Mouse (Mus musculus): Measurements from ENCODE around the gene Grin3b. TPM values are rescaled to one million over a fixed set of nuclear protein-coding genes. Genes with fewer than 3 reads are reported as not detected.
A peak's percentile ranks its signal among the peaks of the same experiment; 100 is the strongest.

Gene Grin3b
- polyA plus RNA-seq, 1 experiment: 0.16 TPM

DNA sequence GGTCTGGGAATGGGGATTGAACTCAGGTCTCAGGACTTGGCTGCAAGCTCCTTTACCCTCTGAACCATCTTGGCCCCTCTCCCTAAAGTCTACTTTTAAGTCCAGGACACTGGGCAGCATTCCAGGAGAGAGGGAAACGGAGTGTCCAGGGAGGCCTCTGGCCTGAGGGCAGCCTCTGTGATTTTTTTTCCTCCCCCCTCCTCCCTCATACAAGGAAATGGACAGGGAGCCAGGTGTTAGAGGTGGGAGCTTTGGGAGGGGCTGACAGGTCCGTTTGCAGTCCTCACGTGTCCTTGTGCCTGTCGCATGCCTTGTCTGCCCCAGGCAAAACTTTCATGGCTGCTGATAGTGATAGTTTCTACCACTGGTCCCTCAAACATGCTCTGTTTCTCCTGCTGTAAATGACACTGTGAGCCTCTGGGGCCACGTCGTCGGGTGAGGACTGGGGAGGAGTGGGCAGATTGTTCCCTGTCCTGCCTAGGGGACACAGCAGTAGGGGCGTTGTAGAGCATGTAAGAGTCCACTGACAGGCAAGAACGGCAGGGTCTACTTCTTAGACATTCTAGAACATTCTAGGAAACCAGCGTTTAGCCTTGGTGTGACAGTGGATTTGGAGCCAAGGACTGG lies 34.1 kb upstream of the Grin3b start:
- H3K36me3 ChIP-seq (ENCODE audit: control insufficient read depth, insufficient read depth, low read length): peaks cover 11% of the 10 kb centered on the region
- H3K27ac ChIP-seq (ENCODE audit: insufficient read depth, low read length): peak overlapping the region; percentile 13; the same call in 1 of the 2 replicates
- peaks cover 57% of the 10 kb centered on the region for H3K4me1 ChIP-seq (ENCODE audit: control insufficient read depth, insufficient read depth, insufficient read length)
- no peak for TF ChIP-seq POLR2A (IDR thresholded peaks at IDR 0.05; ENCODE audit: low read depth, low read length)
- no peak for TF ChIP-seq CTCF (IDR thresholded peaks at IDR 0.05; ENCODE audit: extremely low read depth, insufficient read depth, insufficient read length, insufficient replicate concordance)
- no peak overlapping the region; the same call in 1 of the 2 replicates for H3K4me3 ChIP-seq (ENCODE audit: extremely low read depth, insufficient read depth, insufficient read length)
- no peak for DNase-seq (ENCODE audit: low read depth in 1 of 2, low spot score in 2 of 2)
- 37% methylated on average over 10 of the region's 10 CpGs for WGBS
- H3K27me3 ChIP-seq (ENCODE audit: control insufficient read depth, insufficient read depth, low read length): no peaks in the 10 kb centered on the region

DNA sequence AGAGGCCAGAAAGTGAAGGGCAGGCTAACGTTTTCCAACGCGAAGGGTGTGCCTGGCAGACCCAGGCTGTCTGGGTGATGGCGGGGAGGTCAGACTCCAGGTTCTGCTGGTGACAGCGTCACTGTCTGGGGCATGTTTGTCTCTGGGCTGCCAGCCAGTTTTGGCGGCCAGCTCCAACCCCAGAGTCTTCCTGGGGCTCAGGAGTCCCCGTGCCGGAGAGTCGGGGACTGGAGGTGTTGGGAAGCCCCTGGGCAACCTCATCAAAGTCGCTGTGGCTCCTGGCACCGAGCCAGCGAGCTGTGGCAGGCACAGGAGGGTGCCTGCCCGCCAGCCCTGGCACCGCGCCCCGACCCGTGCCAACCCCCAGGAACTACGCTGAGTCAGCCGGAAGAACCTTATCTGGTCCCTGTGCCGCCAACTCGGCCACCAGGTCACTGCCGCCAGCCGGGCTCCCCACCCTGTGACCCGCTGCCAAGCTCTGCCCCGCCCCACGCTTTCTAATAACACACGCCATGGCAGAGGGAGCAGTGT lies 33.5 kb upstream of the Grin3b start:
- TF ChIP-seq POLR2A (IDR thresholded peaks at IDR 0.05; ENCODE audit: low read depth, low read length) (no peak), CTCF (IDR thresholded peaks at IDR 0.05; ENCODE audit: extremely low read depth, insufficient read depth, insufficient read length, insufficient replicate concordance) (no peak)
- Histone ChIP-seq H3K27me3 (ENCODE audit: control insufficient read depth, insufficient read depth, low read length) (no peaks in the 10 kb centered on the region), H3K4me3 (ENCODE audit: extremely low read depth, insufficient read depth, insufficient read length) (peak overlapping the region; percentile 16; the same call in 1 of the 2 replicates), H3K4me1 (ENCODE audit: control insufficient read depth, insufficient read depth, insufficient read length) (peaks cover 62% of the 10 kb centered on the region), H3K36me3 (ENCODE audit: control insufficient read depth, insufficient read depth, low read length) (peaks cover 7% of the 10 kb centered on the region; the same call in 1 of the 2 replicates), H3K27ac (ENCODE audit: insufficient read depth, low read length) (peak overlapping the region; percentile 57)
- 3% methylated on average over 27 of the region's 27 CpGs for WGBS
- DNase-seq (ENCODE audit: low read depth in 1 of 2, low spot score in 2 of 2): peak; percentile 55 to 84

DNA sequence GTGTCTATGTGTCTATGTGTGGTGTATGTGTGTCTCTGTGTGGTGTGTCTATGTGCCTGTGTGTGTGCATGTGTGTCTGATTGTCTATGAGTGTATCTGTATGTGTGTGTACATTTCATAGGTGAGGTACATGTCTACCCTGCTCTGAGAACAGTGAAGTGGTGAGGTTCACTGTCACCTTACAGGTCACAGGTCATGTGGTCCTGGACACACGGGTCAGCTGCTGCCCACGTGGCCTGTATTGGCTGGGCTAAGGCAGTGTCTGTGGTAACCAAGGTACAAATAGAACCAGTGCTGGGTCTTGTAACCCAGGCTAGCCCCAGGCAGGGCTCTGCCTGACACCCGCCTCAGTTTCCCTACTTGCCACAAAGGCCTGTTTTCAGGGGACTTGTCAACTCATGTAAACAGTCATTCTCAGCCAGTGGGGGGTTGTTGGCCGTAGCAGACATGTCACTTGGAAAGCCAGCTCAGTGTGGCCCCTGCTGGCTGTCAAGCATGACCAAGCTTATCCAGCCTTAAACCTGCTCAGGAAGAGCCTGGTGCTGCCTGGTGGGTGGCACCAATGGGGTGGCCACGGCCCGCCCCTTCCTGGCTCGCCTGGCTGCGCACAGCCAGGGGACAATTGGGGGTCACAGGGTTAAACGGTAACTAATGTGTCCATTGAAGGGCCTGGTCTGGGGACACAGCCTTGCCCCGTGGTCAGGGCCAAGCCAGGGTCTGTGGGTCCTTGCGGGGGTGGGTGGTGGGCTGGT lies 32.6 kb upstream of the Grin3b start:
- DNase-seq (ENCODE audit: low read depth in 1 of 2, low spot score in 2 of 2): no peak
- WGBS: 45% methylated on average over 11 of the region's 11 CpGs
- TF ChIP-seq POLR2A (IDR thresholded peaks at IDR 0.05; ENCODE audit: low read depth, low read length): no peak
- no peak for TF ChIP-seq CTCF (IDR thresholded peaks at IDR 0.05; ENCODE audit: extremely low read depth, insufficient read depth, insufficient read length, insufficient replicate concordance)
- H3K27me3 ChIP-seq (ENCODE audit: control insufficient read depth, insufficient read depth, low read length): no peaks in the 10 kb centered on the region
- H3K4me1 ChIP-seq (ENCODE audit: control insufficient read depth, insufficient read depth, insufficient read length): peaks cover 64% of the 10 kb centered on the region
- peaks cover 2% of the 10 kb centered on the region; the same call in 1 of the 2 replicates for H3K36me3 ChIP-seq (ENCODE audit: control insufficient read depth, insufficient read depth, low read length)
- no peak overlapping the region for H3K4me3 ChIP-seq (ENCODE audit: extremely low read depth, insufficient read depth, insufficient read length)
- H3K27ac ChIP-seq (ENCODE audit: insufficient read depth, low read length): no peak overlapping the region

DNA sequence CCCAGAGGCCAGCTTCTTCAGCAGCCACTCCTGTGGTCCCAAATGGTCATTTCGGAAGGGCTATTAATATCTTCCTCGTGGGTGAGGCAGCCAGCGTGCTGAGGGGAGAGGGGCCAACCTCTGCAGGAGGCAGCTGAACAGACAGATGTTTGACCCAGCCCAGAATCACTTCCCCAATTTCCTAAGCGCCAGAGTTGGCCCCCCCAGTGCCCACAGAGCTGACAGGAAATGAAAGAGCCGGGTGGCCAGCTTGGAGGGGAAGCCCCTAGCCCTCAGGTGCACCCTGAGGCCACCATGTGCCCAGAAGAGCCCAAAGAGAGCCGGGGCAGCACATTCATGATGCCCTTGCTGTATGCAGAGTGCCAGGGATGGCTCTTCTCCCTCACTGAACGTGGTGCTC lies 29.8 kb upstream of the Grin3b start:
- no peak for TF ChIP-seq CTCF (IDR thresholded peaks at IDR 0.05; ENCODE audit: extremely low read depth, insufficient read depth, insufficient read length, insufficient replicate concordance)
- no peak for TF ChIP-seq POLR2A (IDR thresholded peaks at IDR 0.05; ENCODE audit: low read depth, low read length)
- Histone ChIP-seq H3K27ac (ENCODE audit: insufficient read depth, low read length) (peak overlapping the region; percentile 59), H3K4me3 (ENCODE audit: extremely low read depth, insufficient read depth, insufficient read length) (no peak overlapping the region; the same call in 1 of the 2 replicates), H3K27me3 (ENCODE audit: control insufficient read depth, insufficient read depth, low read length) (no peaks in the 10 kb centered on the region), H3K4me1 (ENCODE audit: control insufficient read depth, insufficient read depth, insufficient read length) (peaks cover 68% of the 10 kb centered on the region), H3K36me3 (ENCODE audit: control insufficient read depth, insufficient read depth, low read length) (no peaks in the 10 kb centered on the region)
- DNase-seq (ENCODE audit: low read depth in 1 of 2, low spot score in 2 of 2): peak; percentile 77 to 89
- WGBS: 10% methylated on average over 7 of the region's 7 CpGs

DNA sequence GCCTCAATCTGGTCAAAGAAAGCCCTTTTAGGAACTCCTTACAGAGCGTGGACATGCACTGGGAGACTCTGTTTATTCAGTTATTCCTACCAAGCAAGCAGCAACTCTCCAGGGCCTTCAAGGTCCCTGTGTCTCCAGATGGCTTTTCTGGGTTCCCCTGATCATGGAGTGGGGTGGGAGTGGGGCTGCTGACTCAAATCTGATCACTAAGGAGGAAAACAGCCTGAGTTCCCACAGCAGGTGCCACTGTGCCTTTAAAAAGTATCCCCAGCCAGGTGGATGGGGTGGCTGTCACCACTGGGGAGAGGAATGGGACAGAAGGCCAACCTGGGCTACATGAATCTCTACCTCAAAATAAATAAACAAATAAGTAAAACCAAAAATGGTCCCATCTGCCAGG lies 27.5 kb upstream of the Grin3b start:
- no peak for DNase-seq (ENCODE audit: low read depth in 1 of 2, low spot score in 2 of 2)
- TF ChIP-seq CTCF (IDR thresholded peaks at IDR 0.05; ENCODE audit: extremely low read depth, insufficient read depth, insufficient read length, insufficient replicate concordance) (no peak), POLR2A (IDR thresholded peaks at IDR 0.05; ENCODE audit: low read depth, low read length) (no peak)
- Histone ChIP-seq H3K36me3 (ENCODE audit: control insufficient read depth, insufficient read depth, low read length) (no peaks in the 10 kb centered on the region), H3K4me3 (ENCODE audit: extremely low read depth, insufficient read depth, insufficient read length) (no peak overlapping the region), H3K27me3 (ENCODE audit: control insufficient read depth, insufficient read depth, low read length) (no peaks in the 10 kb centered on the region), H3K27ac (ENCODE audit: insufficient read depth, low read length) (no peak overlapping the region; the same call in 1 of the 2 replicates), H3K4me1 (ENCODE audit: control insufficient read depth, insufficient read depth, insufficient read length) (peaks cover 47% of the 10 kb centered on the region)
- 81% methylated on average over 1 of the region's 1 CpGs for WGBS

DNA sequence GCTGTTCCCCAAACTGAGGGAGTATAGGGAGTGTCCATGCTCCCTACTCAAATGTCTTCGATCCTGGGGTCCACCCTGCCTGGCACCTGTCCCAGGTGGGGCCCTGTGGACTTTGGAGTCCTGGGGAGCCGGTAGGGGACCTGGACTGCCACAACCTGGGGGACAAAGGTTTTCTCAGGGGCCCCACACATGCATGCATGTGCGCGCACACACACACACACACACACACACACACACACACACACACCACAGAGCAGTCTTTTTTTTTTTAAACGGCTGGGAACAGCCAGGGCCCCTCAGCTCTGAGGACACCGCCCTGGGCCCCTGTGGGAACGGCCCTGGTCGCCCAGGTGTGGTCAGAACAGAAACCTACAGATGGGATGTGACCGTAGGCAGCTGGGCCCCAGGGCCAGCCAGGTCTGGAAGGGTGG lies 27.0 kb upstream of the Grin3b start:
- DNase-seq (ENCODE audit: low read depth in 1 of 2, low spot score in 2 of 2): no peak
- Histone ChIP-seq H3K27ac (ENCODE audit: insufficient read depth, low read length) (no peak overlapping the region), H3K36me3 (ENCODE audit: control insufficient read depth, insufficient read depth, low read length) (no peaks in the 10 kb centered on the region), H3K27me3 (ENCODE audit: control insufficient read depth, insufficient read depth, low read length) (no peaks in the 10 kb centered on the region), H3K4me1 (ENCODE audit: control insufficient read depth, insufficient read depth, insufficient read length) (peaks cover 42% of the 10 kb centered on the region), H3K4me3 (ENCODE audit: extremely low read depth, insufficient read depth, insufficient read length) (no peak overlapping the region)
- TF ChIP-seq POLR2A (IDR thresholded peaks at IDR 0.05; ENCODE audit: low read depth, low read length): no peak
- TF ChIP-seq CTCF (IDR thresholded peaks at IDR 0.05; ENCODE audit: extremely low read depth, insufficient read depth, insufficient read length, insufficient replicate concordance): no peak
- WGBS: 29% methylated on average over 9 of the region's 9 CpGs
